Mouse (Mus musculus): ENCODE data around the gene Tecta.

- TF ChIP-seq CTCF (IDR thresholded peaks at IDR 0.05; ENCODE audit: borderline replicate concordance, extremely low read depth, insufficient read depth, insufficient read length) (no peak), POLR2A (IDR thresholded peaks at IDR 0.05; ENCODE audit: borderline replicate concordance, extremely low read depth, insufficient read depth, insufficient read length, poor library complexity, severe bottlenecking) (no peak)
Measured at GRCm38 (mm10) chr9:42442100-42442499, 42.4 kb upstream of the Tecta start.
